Mouse (Mus musculus): ENCODE measurements around the gene Stambp. TPM values are rescaled to one million over a fixed set of nuclear protein-coding genes. Genes with fewer than 3 reads are reported as not detected.

Gene Stambp
- polyA plus RNA-seq, 1 experiment from 2014 or later = 20.9 TPM

DNA sequence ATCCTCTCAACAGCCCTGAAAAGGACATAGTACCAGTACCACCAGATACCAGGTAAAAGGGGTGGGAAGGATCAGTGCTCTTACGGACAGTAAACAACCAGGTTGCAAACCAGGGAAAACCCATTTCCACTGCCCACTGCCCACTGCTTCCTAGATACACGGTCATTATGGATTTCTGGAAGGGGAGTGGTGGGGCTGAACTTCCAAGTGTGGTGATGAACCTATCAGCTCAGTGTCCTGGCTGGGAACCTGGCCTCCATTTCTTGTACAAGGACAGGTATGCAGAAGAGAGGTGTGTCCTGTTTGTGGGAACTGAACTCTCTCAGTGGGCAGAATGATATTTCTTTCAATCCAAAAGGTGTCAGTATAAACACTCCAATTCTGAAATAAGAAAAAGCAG is 11.1 kb upstream of the Stambp start:
- no peak overlapping the region for H3K4me2 ChIP-seq (ENCODE audit: low read depth, low read length)
- no peaks in the 10 kb centered on the region for H3K36me3 ChIP-seq (replicated peaks; ENCODE audit: control insufficient read depth, insufficient read depth, low read depth, low read length)
- no peaks in the 10 kb centered on the region for H3K27me3 ChIP-seq (ENCODE audit: control insufficient read depth, insufficient read depth, low read length)
- H3K9me3 ChIP-seq (replicated peaks; ENCODE audit: control insufficient read depth, low read length) = no peaks in the 10 kb centered on the region
- 74% methylated on average over 2 of the region's 2 CpGs for WGBS
- DNase-seq (ENCODE audit: low spot score) (no peak), ATAC-seq (replicated peaks; ENCODE audit: insufficient number of reproducible peaks, low FRiP score, low TSS enrichment, low read depth) (no peak)
- H3K4me3 ChIP-seq (ENCODE audit: low read depth, low read length) = no peak overlapping the region
- H3K27ac ChIP-seq (replicated peaks; ENCODE audit: low read depth, low read length) = no peak overlapping the region
- H3K4me1 ChIP-seq (ENCODE audit: control insufficient read depth, insufficient read depth, low read length) = no peaks in the 10 kb centered on the region
- no peak overlapping the region for H3K9ac ChIP-seq (replicated peaks; ENCODE audit: low read length)

DNA sequence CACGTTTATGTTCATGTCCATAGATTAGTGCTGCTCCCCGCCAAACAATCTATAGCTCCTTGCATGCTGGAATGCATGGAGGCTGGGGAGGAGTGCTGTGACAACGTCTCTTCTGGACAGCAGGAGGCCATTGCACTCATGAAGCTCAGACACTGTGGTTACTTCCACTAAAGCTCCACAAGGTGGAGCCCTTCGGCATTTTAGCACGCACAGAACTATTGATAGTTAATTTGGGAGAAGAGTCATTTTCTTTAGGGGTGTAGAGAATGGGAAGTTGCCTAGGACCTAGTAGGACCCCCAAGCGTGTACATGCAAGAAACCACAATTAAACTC is 10.4 kb upstream of the Stambp start:
- Histone ChIP-seq H3K27ac (replicated peaks; ENCODE audit: low read depth, low read length) (no peak overlapping the region), H3K4me1 (ENCODE audit: control insufficient read depth, insufficient read depth, low read length) (no peaks in the 10 kb centered on the region), H3K9me3 (replicated peaks; ENCODE audit: control insufficient read depth, low read length) (no peaks in the 10 kb centered on the region), H3K36me3 (replicated peaks; ENCODE audit: control insufficient read depth, insufficient read depth, low read depth, low read length) (no peaks in the 10 kb centered on the region), H3K4me3 (ENCODE audit: low read depth, low read length) (no peak overlapping the region), H3K27me3 (ENCODE audit: control insufficient read depth, insufficient read depth, low read length) (no peaks in the 10 kb centered on the region), H3K9ac (replicated peaks; ENCODE audit: low read length) (0 out of 2 replicates have a peak overlapping the region, but pooled peaks have one; percentile 32), H3K4me2 (ENCODE audit: low read depth, low read length) (no peak overlapping the region)
- DNase-seq (ENCODE audit: low spot score) (peak; percentile 87), ATAC-seq (replicated peaks; ENCODE audit: insufficient number of reproducible peaks, low FRiP score, low TSS enrichment, low read depth) (peak; percentile 63)
- WGBS = 1% methylated on average over 6 of the region's 6 CpGs

DNA sequence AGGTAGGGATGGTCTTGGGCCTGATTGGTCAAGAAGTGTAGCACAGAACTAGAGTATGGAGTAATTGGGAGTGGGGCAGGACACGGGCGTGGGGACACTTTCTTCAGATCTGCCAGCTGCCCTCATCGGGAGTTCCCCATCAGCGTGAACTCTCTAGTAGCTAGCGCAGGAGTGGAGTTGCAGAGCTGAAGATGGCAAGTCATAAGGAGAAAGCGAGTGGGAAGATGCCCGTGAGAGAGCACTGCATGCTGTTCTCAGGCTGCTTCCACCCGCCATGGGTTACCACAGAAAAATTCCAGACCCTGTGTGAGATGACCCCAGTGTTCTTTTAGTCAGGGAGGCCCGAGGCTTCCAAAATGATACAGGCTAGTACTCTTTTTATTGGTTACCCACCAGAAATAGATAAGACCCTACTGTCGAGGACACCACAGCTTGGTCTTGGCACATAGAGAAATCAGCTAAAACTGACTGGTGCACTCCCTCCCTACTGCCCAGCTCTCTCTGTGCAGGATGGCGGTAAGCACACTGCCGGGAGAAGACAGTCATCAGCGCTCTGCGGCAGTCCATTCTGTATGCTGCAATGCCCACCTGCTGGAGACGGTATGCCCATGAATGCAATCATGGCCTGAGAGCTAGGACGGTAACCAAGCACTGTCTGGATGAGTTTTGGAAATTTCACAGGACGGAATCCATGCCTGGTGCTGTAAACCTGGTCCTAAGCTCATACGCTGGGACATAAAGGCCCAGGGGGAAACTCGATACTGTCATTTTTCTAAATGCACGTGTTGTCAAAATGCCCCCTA is 9.8 kb upstream of the Stambp start:
- no peak overlapping the region for H3K4me2 ChIP-seq (ENCODE audit: low read depth, low read length)
- no peaks in the 10 kb centered on the region for H3K4me1 ChIP-seq (ENCODE audit: control insufficient read depth, insufficient read depth, low read length)
- H3K27me3 ChIP-seq (ENCODE audit: control insufficient read depth, insufficient read depth, low read length) = no peaks in the 10 kb centered on the region
- DNase-seq (ENCODE audit: low spot score) (no peak), ATAC-seq (replicated peaks; ENCODE audit: insufficient number of reproducible peaks, low FRiP score, low TSS enrichment, low read depth) (0 out of 2 replicates have a peak, but pooled peaks have one; percentile 19)
- H3K27ac ChIP-seq (replicated peaks; ENCODE audit: low read depth, low read length) = no peak overlapping the region
- H3K36me3 ChIP-seq (replicated peaks; ENCODE audit: control insufficient read depth, insufficient read depth, low read depth, low read length) = no peaks in the 10 kb centered on the region
- H3K9ac ChIP-seq (replicated peaks; ENCODE audit: low read length) = 0 out of 2 replicates have a peak overlapping the region, but pooled peaks have one; percentile 32
- 41% methylated on average over 20 of the region's 20 CpGs for WGBS
- no peaks in the 10 kb centered on the region for H3K9me3 ChIP-seq (replicated peaks; ENCODE audit: control insufficient read depth, low read length)
- no peak overlapping the region for H3K4me3 ChIP-seq (ENCODE audit: low read depth, low read length)

DNA sequence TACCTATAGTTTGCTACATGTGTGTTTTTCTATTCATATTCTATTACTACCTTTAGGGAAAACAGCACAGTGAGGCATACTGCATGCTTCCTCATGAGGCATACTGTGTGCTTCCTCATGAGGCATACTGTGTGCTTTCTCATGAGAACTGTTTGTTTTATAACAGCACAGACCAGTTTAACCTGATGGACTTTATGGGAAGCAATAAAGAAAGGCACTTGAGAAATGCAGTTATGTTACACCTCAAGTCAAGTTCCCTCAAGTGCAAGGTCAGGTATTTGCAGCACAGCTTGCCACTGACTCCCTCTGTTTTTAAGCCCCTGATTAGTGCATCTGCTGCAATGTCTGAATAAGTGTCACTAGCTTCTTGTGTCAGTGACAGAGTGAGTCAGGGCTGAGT is 5.0 kb upstream of the Stambp start:
- Histone ChIP-seq H3K4me2 (ENCODE audit: low read depth, low read length) (no peak overlapping the region), H3K27ac (replicated peaks; ENCODE audit: low read depth, low read length) (no peak overlapping the region), H3K9me3 (replicated peaks; ENCODE audit: control insufficient read depth, low read length) (no peaks in the 10 kb centered on the region), H3K27me3 (ENCODE audit: control insufficient read depth, insufficient read depth, low read length) (no peaks in the 10 kb centered on the region), H3K9ac (replicated peaks; ENCODE audit: low read length) (no peak overlapping the region), H3K4me1 (ENCODE audit: control insufficient read depth, insufficient read depth, low read length) (no peaks in the 10 kb centered on the region), H3K36me3 (replicated peaks; ENCODE audit: control insufficient read depth, insufficient read depth, low read depth, low read length) (no peaks in the 10 kb centered on the region), H3K4me3 (ENCODE audit: low read depth, low read length) (no peak overlapping the region)
- DNase-seq (ENCODE audit: low spot score) = no peak
- ATAC-seq (replicated peaks; ENCODE audit: insufficient number of reproducible peaks, low FRiP score, low TSS enrichment, low read depth) = no peak

DNA sequence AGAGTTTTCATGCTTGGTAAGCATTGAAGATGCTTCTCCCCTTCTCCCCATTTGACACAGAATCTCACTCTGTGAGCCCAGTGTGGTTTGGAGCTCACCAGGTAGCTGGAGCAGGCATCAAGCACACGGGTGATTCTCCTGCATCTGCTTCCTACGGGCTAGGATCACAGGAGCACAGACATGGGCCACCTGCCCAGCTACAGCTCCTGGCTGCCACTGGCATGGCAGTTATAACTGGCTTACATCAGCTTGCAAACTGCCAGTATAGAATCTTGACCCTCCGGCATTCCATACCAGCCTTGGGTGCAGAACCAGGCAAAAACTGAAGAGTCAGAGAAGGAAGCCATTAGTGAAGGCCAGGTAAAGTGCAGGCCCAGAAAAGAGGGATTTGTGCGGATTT is 3.1 kb upstream of the Stambp start:
- no peak overlapping the region for H3K9ac ChIP-seq (replicated peaks; ENCODE audit: low read length)
- DNase-seq (ENCODE audit: low spot score) (no peak), ATAC-seq (replicated peaks; ENCODE audit: insufficient number of reproducible peaks, low FRiP score, low TSS enrichment, low read depth) (no peak)
- H3K4me3 ChIP-seq (ENCODE audit: low read depth, low read length) = no peak overlapping the region
- no peak overlapping the region for H3K4me2 ChIP-seq (ENCODE audit: low read depth, low read length)
- H3K4me1 ChIP-seq (ENCODE audit: control insufficient read depth, insufficient read depth, low read length) = peaks cover 4% of the 10 kb centered on the region; the same call in 1 of the 2 replicates
- 79% methylated on average over 4 of the region's 4 CpGs for WGBS
- H3K36me3 ChIP-seq (replicated peaks; ENCODE audit: control insufficient read depth, insufficient read depth, low read depth, low read length) = no peaks in the 10 kb centered on the region
- H3K9me3 ChIP-seq (replicated peaks; ENCODE audit: control insufficient read depth, low read length) = no peaks in the 10 kb centered on the region
- H3K27ac ChIP-seq (replicated peaks; ENCODE audit: low read depth, low read length) = no peak overlapping the region
- no peaks in the 10 kb centered on the region for H3K27me3 ChIP-seq (ENCODE audit: control insufficient read depth, insufficient read depth, low read length)

DNA sequence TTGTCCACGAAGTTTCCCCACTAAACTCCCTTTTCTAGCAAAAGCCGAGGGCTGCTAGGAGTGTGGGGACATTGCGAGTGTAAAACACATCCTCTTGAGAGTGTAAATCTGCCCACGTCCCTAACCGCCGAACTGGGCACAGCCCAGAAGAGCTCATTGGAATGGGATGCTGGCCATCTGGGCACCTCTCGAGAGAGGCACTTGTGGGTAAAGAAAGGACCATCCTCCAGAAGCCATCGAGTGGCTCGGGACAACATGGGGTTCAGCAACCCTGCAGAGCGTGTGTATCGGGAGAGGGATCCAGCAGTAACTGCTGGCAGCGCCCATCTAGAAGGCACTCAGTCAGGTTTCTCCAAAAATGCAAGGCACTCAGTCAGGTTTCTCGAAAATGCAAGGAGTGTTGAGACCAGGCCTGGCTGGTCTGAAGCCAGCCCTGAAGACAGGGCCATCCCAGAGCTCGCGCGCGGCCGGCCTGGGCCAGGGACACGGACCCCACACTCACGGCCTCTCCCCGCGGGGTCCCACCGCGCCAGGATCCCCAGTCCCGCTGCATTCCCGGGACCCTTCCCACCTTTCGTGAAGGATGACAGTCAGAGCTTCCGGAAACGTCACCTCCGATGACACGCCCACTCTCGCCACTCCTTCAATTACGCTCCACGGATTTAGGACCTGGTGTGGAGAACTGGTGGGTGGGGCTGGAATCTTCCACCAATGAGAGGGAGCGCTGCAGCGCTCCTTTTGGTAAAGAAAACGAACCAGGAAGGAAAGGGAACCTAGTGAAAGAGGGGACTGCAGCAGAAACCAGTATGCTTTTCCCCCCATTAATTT is 475 bp downstream of the Stambp start:
- ATAC-seq (replicated peaks; ENCODE audit: insufficient number of reproducible peaks, low FRiP score, low TSS enrichment, low read depth) = peak; percentile 92
- no peaks in the 10 kb centered on the region for H3K36me3 ChIP-seq (replicated peaks; ENCODE audit: control insufficient read depth, insufficient read depth, low read depth, low read length)
- no peaks in the 10 kb centered on the region for H3K27me3 ChIP-seq (ENCODE audit: control insufficient read depth, insufficient read depth, low read length)
- peaks cover 4% of the 10 kb centered on the region; the same call in 1 of the 2 replicates for H3K4me1 ChIP-seq (ENCODE audit: control insufficient read depth, insufficient read depth, low read length)
- H3K9me3 ChIP-seq (replicated peaks; ENCODE audit: control insufficient read depth, low read length) = no peaks in the 10 kb centered on the region
- DNase-seq (ENCODE audit: low spot score) = peak; percentile 96
- H3K4me3 ChIP-seq (ENCODE audit: low read depth, low read length) = peak overlapping the region; percentile 84
- 5% methylated on average over 37 of the region's 37 CpGs for WGBS
- H3K9ac ChIP-seq (replicated peaks; ENCODE audit: low read length) = peak overlapping the region; percentile 67
- no peak overlapping the region for H3K27ac ChIP-seq (replicated peaks; ENCODE audit: low read depth, low read length)
- peak overlapping the region; percentile 82 for H3K4me2 ChIP-seq (ENCODE audit: low read depth, low read length)

DNA sequence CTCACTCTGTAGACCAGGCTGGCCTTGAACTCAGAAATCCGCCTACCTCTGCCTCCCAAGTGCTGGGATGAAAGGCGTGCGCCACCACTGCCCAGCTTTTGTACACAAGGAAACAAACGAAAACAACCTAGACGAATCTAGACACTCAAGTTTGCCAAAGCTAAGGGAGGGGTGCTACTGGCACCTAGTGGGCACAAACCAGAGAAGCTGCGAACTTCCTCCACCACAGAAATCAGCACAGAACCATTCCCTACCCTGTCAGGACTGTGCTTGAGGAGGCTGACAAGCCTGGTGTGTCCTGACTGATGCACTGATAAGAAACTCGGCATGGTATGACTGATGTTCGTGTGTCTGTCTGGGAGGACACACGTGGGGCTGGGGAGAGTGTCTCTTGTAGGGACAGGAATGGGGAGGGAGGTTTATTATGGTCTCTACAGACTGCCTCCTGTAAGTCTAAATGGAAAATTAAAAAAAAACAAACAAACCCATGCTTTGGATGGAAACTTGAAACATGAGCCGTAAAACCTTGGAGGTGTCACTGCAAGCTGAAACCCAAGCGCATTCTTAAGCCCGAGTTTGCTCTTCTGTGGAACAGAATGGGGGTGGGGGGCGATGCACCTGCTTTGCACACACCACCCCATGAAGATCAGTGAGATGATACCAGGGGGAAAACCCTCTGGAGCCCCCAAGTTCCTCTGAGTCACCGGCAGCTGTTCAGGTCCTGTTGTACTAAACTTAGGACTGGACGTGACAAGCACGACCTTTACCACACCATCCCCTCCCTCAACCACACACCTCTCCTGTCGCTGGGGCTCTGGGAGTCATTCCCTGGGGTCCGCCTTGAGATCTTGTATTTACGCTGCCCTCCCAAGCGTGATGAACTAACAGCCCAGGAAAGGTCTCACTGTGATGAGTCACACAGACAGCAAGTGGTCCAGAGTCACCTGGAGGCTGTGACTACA is 3.3 kb downstream of the Stambp start:
- Histone ChIP-seq H3K4me2 (ENCODE audit: low read depth, low read length) (no peak overlapping the region), H3K4me1 (ENCODE audit: control insufficient read depth, insufficient read depth, low read length) (peaks cover 4% of the 10 kb centered on the region; the same call in 1 of the 2 replicates), H3K27ac (replicated peaks; ENCODE audit: low read depth, low read length) (no peak overlapping the region), H3K9ac (replicated peaks; ENCODE audit: low read length) (no peak overlapping the region), H3K9me3 (replicated peaks; ENCODE audit: control insufficient read depth, low read length) (no peaks in the 10 kb centered on the region), H3K4me3 (ENCODE audit: low read depth, low read length) (no peak overlapping the region), H3K36me3 (replicated peaks; ENCODE audit: control insufficient read depth, insufficient read depth, low read depth, low read length) (no peaks in the 10 kb centered on the region), H3K27me3 (ENCODE audit: control insufficient read depth, insufficient read depth, low read length) (no peaks in the 10 kb centered on the region)
- DNase-seq (ENCODE audit: low spot score) = no peak
- ATAC-seq (replicated peaks; ENCODE audit: insufficient number of reproducible peaks, low FRiP score, low TSS enrichment, low read depth) = no peak
- 69% methylated on average over 20 of the region's 20 CpGs for WGBS

Data from embryonic facial prominence, embryonic 11.5 days (tissue).